Mouse (Mus musculus) erythroblast, adult 5-6 weeks (primary cell): Measurements from ENCODE around the gene Gon7. TPM values are rescaled to one million over a fixed set of nuclear protein-coding genes. Genes with fewer than 3 reads are reported as not detected.

Experiments used
- ATAC-seq: replicated peaks from 2 replicates; pipeline ENCODE4 v1.8.0; 2016; ENCODE audit warnings: moderate number of reproducible peaks, mild to moderate bottlenecking, moderate TSS enrichment, inconsistent platforms; ENCODE audit not compliant: poor library complexity, low FRiP score, severe bottlenecking
- total RNA-seq, 2 experiments: library from RNA; stranded (forward) in 1 of 2; stranded (reverse) in 1 of 2; fragments of 150-400 nt in 1 of 2; fragments of 200-764, 138-1000 nt in 1 of 2; gene quantifications; 2 replicates each; pipeline versions ENCODE4 v1.2.3 to v1.2.4; 2015 to 2017; ENCODE audit warnings: low replicate concordance in 2 of 2

Gon7 gene
- total RNA-seq, 2 experiments from 2014 or later, result 2.5 to 5.0 TPM

- peak; percentile 96 for ATAC-seq
Observed at GRCm38 (mm10) chr12:102743589-102744574, 13.7 kb downstream of the Gon7 start, which contains the start of the genes Moap1 and Tmem251. TSS of gene Moap1 (minus strand) at chr12:102743661. TSS of gene Tmem251 (plus strand) at chr12:102743762.

- ATAC-seq, result peak; percentile 70
Observed at GRCm38 (mm10) chr12:102743036-102743588, 14.5 kb downstream of the Gon7 start.

- ATAC-seq, result no peak
Observed at GRCm38 (mm10) chr12:102742056-102742455, 15.5 kb downstream of the Gon7 start.

- ATAC-seq, result no peak
Observed at GRCm38 (mm10) chr12:102740285-102740684, 17.3 kb downstream of the Gon7 start.

- ATAC-seq, result no peak
Observed at GRCm38 (mm10) chr12:102739096-102739495, 18.5 kb downstream of the Gon7 start.

GRCm38 (mm10) chr12:102733381-102733780 lies 24.2 kb downstream of the Gon7 start:
- peak; percentile 77 for ATAC-seq

- no peak for ATAC-seq
Observed at GRCm38 (mm10) chr12:102730798-102731619, 26.6 kb downstream of the Gon7 start.

- 0 out of 2 replicates have a peak, but pooled peaks have one; percentile 62 for ATAC-seq
Observed at GRCm38 (mm10) chr12:102729855-102730797, 27.5 kb downstream of the Gon7 start.

- no peak for ATAC-seq
Observed at GRCm38 (mm10) chr12:102725761-102726175, 31.8 kb downstream of the Gon7 start.

- ATAC-seq, result no peak
Observed at GRCm38 (mm10) chr12:102725146-102725545, 32.5 kb downstream of the Gon7 start.

GRCm38 (mm10) chr12:102723861-102724260 lies 33.7 kb downstream of the Gon7 start:
- no peak for ATAC-seq

- ATAC-seq, result no peak
Observed at GRCm38 (mm10) chr12:102722966-102723365, 34.6 kb downstream of the Gon7 start.

- ATAC-seq, result no peak
Observed at GRCm38 (mm10) chr12:102722451-102722850, 35.2 kb downstream of the Gon7 start.

GRCm38 (mm10) chr12:102719552-102720315 lies 37.9 kb downstream of the Gon7 start:
- no peak for ATAC-seq

GRCm38 (mm10) chr12:102714654-102715395 lies 42.8 kb downstream of the Gon7 start:
- no peak for ATAC-seq

- no peak for ATAC-seq
Observed at GRCm38 (mm10) chr12:102714116-102714515, 43.5 kb downstream of the Gon7 start.

GRCm38 (mm10) chr12:102713153-102713865 lies 44.3 kb downstream of the Gon7 start:
- ATAC-seq, result no peak
